Mouse (Mus musculus) ES-E14 (cell line): ENCODE measurements at regions not wholly inside any gene's neighbourhood (a gene's known extent, or its start where the extent isn't known, plus 50 kb on each side); places are given as distances from the start of the nearest gene placed in this dataset.

Experiments used
- DNase-seq: peaks from one replicate; pipeline ENCODE4 v3.0.0-alpha.2; 2013; ENCODE audit warnings: low read depth, low spot score
- H3K27ac ChIP-seq: 2 replicates; pipeline ENCODE4 v1.5.1; 2012; ENCODE audit warnings: low read depth, mild to moderate bottlenecking, low read length, moderate library complexity, mixed read lengths; ENCODE audit not compliant: poor library complexity, insufficient read depth, severe bottlenecking
- H3K36me3 ChIP-seq: 2 replicates; pipeline ENCODE4 v1.6.1; 2012; ENCODE audit warnings: mild to moderate bottlenecking, low read length, moderate library complexity, mixed read lengths; ENCODE audit not compliant: control insufficient read depth, poor library complexity, insufficient read depth, severe bottlenecking
- H3K4me1 ChIP-seq, 2 experiments: fragments of 150-350 bp in 1 of 2; sonication (generic) in 1 of 2; 2 replicates each; pipeline ENCODE4 v1.6.1; 2012; ENCODE audit warnings: low read length in 2 of 2, mild to moderate bottlenecking in 1 of 2, mixed read lengths in 1 of 2; ENCODE audit not compliant: control insufficient read depth in 2 of 2, insufficient read depth in 2 of 2, poor library complexity in 1 of 2
- H3K4me3 ChIP-seq, 2 experiments: fragments of 150-350 bp in 1 of 2; sonication (generic) in 1 of 2; 2 replicates each; pipeline ENCODE4 v1.5.1; 2012; ENCODE audit warnings: low read length in 2 of 2, low read depth in 1 of 2, mild to moderate bottlenecking in 1 of 2, mixed read lengths in 1 of 2; ENCODE audit not compliant: insufficient read depth in 1 of 2, poor library complexity in 1 of 2, severe bottlenecking in 1 of 2
- H3K9ac ChIP-seq: 2 replicates; pipeline ENCODE4 v1.6.1; 2012; ENCODE audit warnings: low read depth, mild to moderate bottlenecking, low read length, mixed read lengths; ENCODE audit not compliant: poor library complexity, insufficient read depth, severe bottlenecking
- H3K9me3 ChIP-seq: fragments of 150-350 bp; sonication (generic); 2 replicates; pipeline ENCODE4 v1.6.1; 2012; ENCODE audit warnings: low read depth, mild to moderate bottlenecking, low read length; ENCODE audit not compliant: control insufficient read depth, insufficient read depth
- CHD2 ChIP-seq: IDR thresholded peaks from 2 replicates; pipeline ENCODE4 v1.6.1; 2014; ENCODE audit warnings: mild to moderate bottlenecking, low read depth, low read length, inconsistent platforms
- HCFC1 ChIP-seq: IDR thresholded peaks from 2 replicates; pipeline ENCODE4 v1.6.1; 2012; ENCODE audit warnings: low read length, inconsistent platforms, borderline replicate concordance; ENCODE audit not compliant: insufficient read depth
- MAFK ChIP-seq: IDR thresholded peaks from 2 replicates; pipeline ENCODE4 v1.6.1; 2014; ENCODE audit warnings: mild to moderate bottlenecking, low read depth, low read length, inconsistent platforms; ENCODE audit not compliant: insufficient read depth
- ZC3H11A ChIP-seq: IDR thresholded peaks from 2 replicates; pipeline ENCODE4 v1.6.1; 2012; ENCODE audit warnings: low read depth, mild to moderate bottlenecking, inconsistent platforms, low read length, borderline replicate concordance
- ZNF384 ChIP-seq: IDR thresholded peaks from 2 replicates; pipeline ENCODE4 v1.6.1; 2012; ENCODE audit warnings: low read depth, low read length, inconsistent platforms
- in situ Hi-C, 2 experiments: fragments of 600-800 bp; cut with MboI; formaldehyde crosslinking; loops; one replicate each; pipeline ENCODE4 v1.15.1; 2025; ENCODE audit warnings: low sequenced_read_pairs in 2 of 2, inconsistent platforms in 1 of 2; ENCODE audit not compliant: unreplicated experiment in 2 of 2

DNA sequence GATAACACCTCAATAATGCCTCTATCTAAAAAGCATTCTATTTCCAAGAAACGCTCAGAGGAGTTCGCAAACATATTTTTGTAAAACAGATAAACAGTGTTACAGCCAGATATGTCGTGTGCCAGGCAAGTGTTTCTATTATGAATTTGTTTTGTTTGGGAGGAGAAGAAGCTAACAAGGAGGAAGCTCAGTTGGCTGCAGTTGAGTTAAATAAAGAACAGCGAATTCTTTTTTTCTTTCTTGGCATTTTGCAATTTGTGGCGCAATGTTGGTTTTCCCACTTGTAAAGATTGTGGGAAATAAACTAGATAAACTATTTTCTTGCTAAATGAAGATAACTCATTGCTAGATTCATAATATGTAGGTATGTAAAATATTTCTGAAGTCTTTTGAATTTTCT lies 427.4 kb downstream of the Prdm2 start:
- Histone ChIP-seq H3K9me3 (no peaks in the 10 kb centered on the region), H3K4me3 (no peak overlapping the region), H3K4me1 (no peaks in the 10 kb centered on the region), H3K9ac (no peak overlapping the region), H3K36me3 (no peaks in the 10 kb centered on the region), H3K27ac (no peak overlapping the region)
- in situ Hi-C loops, result no loop called here
- TF ChIP-seq CHD2 (no peak), ZNF384 (no peak), ZC3H11A (no peak), HCFC1 (no peak), MAFK (no peak)
- DNase-seq, result no peak

GRCm38 (mm10) chr4:142776711-142777411 lies 435.9 kb downstream of the Prdm2 start:
- in situ Hi-C loops, result no loop called here
- TF ChIP-seq ZNF384, result no peak
- Histone ChIP-seq H3K4me1 (no peaks in the 10 kb centered on the region; a peak in 1 of 4 replicates), H3K9me3 (no peaks in the 10 kb centered on the region), H3K9ac (no peak overlapping the region), H3K4me3 (no peak overlapping the region), H3K36me3 (no peaks in the 10 kb centered on the region), H3K27ac (no peak overlapping the region)
- DNase-seq, result no peak

GRCm38 (mm10) chr4:142775023-142775422 lies 437.8 kb downstream of the Prdm2 start:
- no peaks in the 10 kb centered on the region for H3K36me3 ChIP-seq
- no peak overlapping the region for H3K27ac ChIP-seq
- no peak overlapping the region for H3K4me3 ChIP-seq
- no peaks in the 10 kb centered on the region for H3K9me3 ChIP-seq
- H3K9ac ChIP-seq, result no peak overlapping the region
- DNase-seq, result no peak
- in situ Hi-C loops, result no loop called here
- TF ChIP-seq HCFC1, result no peak
- no peak for TF ChIP-seq ZNF384
- TF ChIP-seq CHD2, result no peak
- no peak for TF ChIP-seq ZC3H11A
- TF ChIP-seq MAFK, result no peak
- no peaks in the 10 kb centered on the region; a peak in 1 of 4 replicates for H3K4me1 ChIP-seq

DNA sequence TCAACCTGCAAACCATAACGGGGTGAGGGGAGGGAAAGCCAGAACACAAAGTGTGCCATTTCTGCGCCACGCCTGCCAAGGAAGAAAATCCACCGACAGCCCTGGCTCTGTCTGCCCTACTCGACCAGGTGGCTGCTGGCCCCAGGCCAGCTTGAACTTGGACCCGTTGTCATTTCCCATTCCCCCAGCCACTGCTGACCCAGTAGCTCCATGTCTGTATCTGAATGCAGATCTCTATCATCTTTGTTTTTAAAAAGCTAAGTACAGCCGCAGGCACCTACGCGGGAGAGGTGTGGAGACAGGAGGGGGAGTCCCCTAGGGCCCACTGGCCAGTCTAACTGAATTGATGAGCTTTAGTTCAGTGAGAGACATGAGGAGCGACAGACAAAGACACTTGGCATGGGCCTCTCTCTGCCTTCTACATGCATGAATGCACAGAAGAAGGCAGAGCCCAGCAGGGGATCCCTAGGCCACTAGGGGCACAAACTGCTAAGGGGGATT lies 439.1 kb downstream of the Prdm2 start:
- in situ Hi-C loops, result no loop called here
- H3K27ac ChIP-seq, result no peak overlapping the region

More for the DNA sequence above, 439.1 kb downstream of the Prdm2 start:
- Histone ChIP-seq H3K9ac (no peak overlapping the region), H3K36me3 (no peaks in the 10 kb centered on the region), H3K4me3 (no peak overlapping the region), H3K4me1 (no peaks in the 10 kb centered on the region; a peak in 1 of 4 replicates), H3K9me3 (no peaks in the 10 kb centered on the region)
- TF ChIP-seq ZNF384 (no peak), ZC3H11A (no peak), CHD2 (no peak), MAFK (no peak), HCFC1 (no peak)
- DNase-seq, result no peak
